Mouse (Mus musculus) stomach, postnatal 0 days (tissue): ENCODE measurements around the gene Vwf. TPM values are rescaled to one million over a fixed set of nuclear protein-coding genes. Genes with fewer than 3 reads are reported as not detected.
A peak's percentile ranks its signal among the peaks of the same experiment; 100 is the strongest.

Experiments used
- ATAC-seq: fragments of 200-750 bp; cut with Nextera tagmentation; 2 replicates; pipeline ENCODE4 v1.8.0; 2017; ENCODE audit not compliant: low FRiP score, low TSS enrichment
- DNase-seq: peaks from one replicate; pipeline ENCODE4 v3.0.0-alpha.2; 2016; ENCODE audit warnings: low spot score
- H3K27ac ChIP-seq: fragments of 300-500 bp; sonication (generic); replicated peaks from 2 replicates; pipeline ENCODE4 v1.5.1; 2014; ENCODE audit warnings: mild to moderate bottlenecking, control low read depth
- H3K27me3 ChIP-seq: fragments of 300-500 bp; sonication (generic); 2 replicates; pipeline ENCODE4 v1.6.1; 2014; ENCODE audit warnings: low read length; ENCODE audit not compliant: control insufficient read depth, insufficient read depth
- H3K36me3 ChIP-seq: fragments of 300-500 bp; sonication (generic); 2 replicates; pipeline ENCODE4 v1.6.1; 2014; ENCODE audit warnings: low read length, mixed read lengths; ENCODE audit not compliant: control insufficient read depth, insufficient read depth
- H3K4me1 ChIP-seq: fragments of 300-500 bp; sonication (generic); replicated peaks from 2 replicates; pipeline ENCODE4 v1.6.1; 2014; ENCODE audit warnings: antibody characterized with exemption; ENCODE audit not compliant: control insufficient read depth, insufficient read depth
- H3K4me2 ChIP-seq: fragments of 300-500 bp; sonication (generic); replicated peaks from 2 replicates; pipeline ENCODE4 v1.6.1; 2014; ENCODE audit warnings: low read depth, mild to moderate bottlenecking, control low read depth, moderate library complexity
- H3K4me3 ChIP-seq: fragments of 300-500 bp; sonication (generic); 2 replicates; pipeline ENCODE4 v1.5.1; 2014; ENCODE audit warnings: low read depth, low read length, control low read depth
- H3K9ac ChIP-seq: fragments of 300-500 bp; sonication (generic); 2 replicates; pipeline ENCODE4 v1.6.1; 2014; ENCODE audit warnings: mild to moderate bottlenecking, low read length, control low read depth, mixed read lengths
- H3K9me3 ChIP-seq: fragments of 300-500 bp; sonication (generic); 2 replicates; pipeline ENCODE4 v1.6.1; 2016; ENCODE audit warnings: low read length; ENCODE audit not compliant: control insufficient read depth
- CTCF ChIP-seq: IDR thresholded peaks from 2 replicates; pipeline ENCODE4 v1.5.1; 2016; ENCODE audit warnings: antibody characterized with exemption, low read depth, mild to moderate bottlenecking, moderate library complexity
- EP300 ChIP-seq: optimal IDR thresholded peaks from 2 replicates; pipeline ENCODE3; 2016; ENCODE audit warnings: antibody characterized with exemption
- WGBS: fragments of 180-500 bp; shearing (Covaris S2); extraction: QIAGEN DNeasy Blood & Tissue Kit; methylation state at CpG from one replicate; pipeline ENCODE4 v1.1.7; 2014; 5-methylcytosine and 5-hydroxymethylcytosine counted together
- polyA plus RNA-seq: library from polyadenylated mRNA; unstranded; fragments of >200 nt; fragmentation: Nextera tagmentation; extraction: Ambion mirVana; gene quantifications from 2 replicates; pipeline ENCODE4 v1.2.1, GENCODE M21; 2015

Vwf gene
- polyA plus RNA-seq, 1 experiment from 2014 or later: 7.8 TPM

DNA sequence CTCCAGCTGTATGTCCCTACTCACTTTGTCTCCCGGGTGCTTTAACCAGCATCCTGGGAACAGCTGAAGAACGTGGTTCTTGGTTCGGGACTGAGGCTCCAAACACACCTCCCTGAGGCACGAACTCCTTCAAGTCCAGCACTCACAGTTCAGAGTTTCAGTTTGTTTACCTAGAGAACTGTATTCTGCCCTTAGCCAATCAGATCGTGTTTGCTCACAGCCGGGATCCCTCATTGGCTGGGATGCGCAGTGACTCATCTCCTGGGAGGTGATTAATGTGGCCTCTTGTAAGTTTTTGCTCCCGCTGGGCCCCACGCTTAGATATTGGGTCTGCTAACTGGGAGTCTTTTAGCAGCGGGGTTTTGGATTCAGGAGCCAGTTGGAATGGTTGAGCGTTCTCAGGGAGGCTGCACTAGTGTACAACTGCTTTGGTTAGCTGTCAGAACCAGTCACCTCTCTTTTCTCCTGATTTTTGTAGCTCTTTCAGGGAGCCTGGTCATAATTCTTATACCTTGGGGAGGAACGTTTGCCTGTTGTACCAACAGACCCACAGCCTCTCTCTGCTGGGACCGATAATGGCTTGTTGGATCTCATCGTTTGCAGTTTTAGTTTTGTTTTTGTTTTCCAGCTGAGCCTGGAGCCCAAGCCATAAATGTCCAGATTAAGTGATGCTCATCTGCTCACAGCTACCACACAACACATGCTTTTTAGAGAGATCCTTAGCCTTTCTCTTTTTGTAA is 26.8 kb downstream of the Vwf start:
- Histone ChIP-seq H3K36me3 (no peaks in the 10 kb centered on the region), H3K9me3 (no peaks in the 10 kb centered on the region), H3K4me2 (peak overlapping the region; percentile 48), H3K4me3 (peak overlapping the region; percentile 19; the same call in 1 of the 2 replicates), H3K27me3 (no peaks in the 10 kb centered on the region), H3K27ac (peak overlapping the region; percentile 96), H3K9ac (peak overlapping the region; percentile 39; the same call in 1 of the 2 replicates), H3K4me1 (peaks cover 8% of the 10 kb centered on the region)
- ATAC-seq (peak; percentile 95), DNase-seq (peak; percentile 91)
- 3% methylated on average over 14 of the region's 14 CpGs for WGBS
- TF ChIP-seq CTCF (no peak), EP300 (no peak)

DNA sequence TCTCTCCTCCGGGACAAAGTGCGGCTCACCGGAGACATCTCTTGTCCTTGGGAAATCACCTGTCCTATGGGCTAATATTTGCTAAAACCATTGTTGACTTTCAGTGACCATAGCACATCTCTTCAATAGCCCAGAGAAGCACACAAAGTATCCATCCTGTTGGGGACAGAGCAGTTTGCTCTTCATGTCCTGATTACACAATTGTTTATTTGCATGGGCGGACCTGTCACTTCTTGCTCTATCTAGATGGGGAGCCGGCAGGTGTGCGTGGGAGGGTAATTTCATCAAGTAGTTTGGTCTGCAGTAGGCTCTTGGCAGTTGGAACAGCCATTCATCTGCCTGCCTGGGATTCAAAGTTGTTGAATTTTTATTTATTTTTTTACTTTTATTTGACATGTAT is 28.5 kb downstream of the Vwf start:
- WGBS: 68% methylated on average over 6 of the region's 6 CpGs

DNA sequence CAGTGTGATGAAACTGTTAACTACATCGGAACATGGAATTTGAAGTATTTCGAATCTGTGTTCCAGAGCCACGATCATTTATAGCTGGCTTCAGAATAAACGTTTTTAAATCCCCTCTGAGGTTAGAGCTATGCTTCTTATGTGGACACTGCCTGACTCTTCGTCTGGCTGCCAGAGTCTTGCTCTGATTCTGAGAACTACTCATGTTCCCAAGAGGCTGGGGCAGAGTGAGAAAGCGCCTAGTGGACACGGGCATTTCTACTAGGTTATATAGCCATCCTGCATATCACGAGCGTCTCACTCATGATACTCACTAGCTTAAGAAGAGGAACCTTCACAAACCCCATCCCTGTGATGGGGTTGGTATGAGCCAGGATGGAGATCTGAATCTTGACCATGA is 30.7 kb downstream of the Vwf start:
- ATAC-seq: no peak
- WGBS: 52% methylated on average over 9 of the region's 9 CpGs
- DNase-seq: no peak
- TF ChIP-seq EP300 (no peak), CTCF (peak; percentile 27; the same call in 1 of the 2 replicates)
- Histone ChIP-seq H3K4me1 (peaks cover 8% of the 10 kb centered on the region), H3K36me3 (no peaks in the 10 kb centered on the region), H3K4me2 (no peak overlapping the region), H3K27me3 (no peaks in the 10 kb centered on the region), H3K9me3 (no peaks in the 10 kb centered on the region), H3K27ac (peak overlapping the region; percentile 80), H3K9ac (no peak overlapping the region), H3K4me3 (no peak overlapping the region)

More for the DNA sequence above, 28.5 kb downstream of the Vwf start:
- Histone ChIP-seq H3K4me3 (no peak overlapping the region), H3K27me3 (no peaks in the 10 kb centered on the region), H3K4me2 (no peak overlapping the region), H3K36me3 (no peaks in the 10 kb centered on the region), H3K9ac (no peak overlapping the region), H3K9me3 (no peaks in the 10 kb centered on the region), H3K27ac (no peak overlapping the region), H3K4me1 (peaks cover 8% of the 10 kb centered on the region)
- ATAC-seq (no peak), DNase-seq (no peak)
- no peak for TF ChIP-seq EP300
- TF ChIP-seq CTCF: no peak

GRCm38 (mm10) chr6:125577882-125578646 is 31.5 kb downstream of the Vwf start:
- H3K9me3 ChIP-seq: no peaks in the 10 kb centered on the region
- no peaks in the 10 kb centered on the region for H3K36me3 ChIP-seq
- H3K27ac ChIP-seq: peak overlapping the region; percentile 80
- ATAC-seq (peak; percentile 15; the same call in 1 of the 2 replicates), DNase-seq (no peak)
- TF ChIP-seq EP300: no peak
- TF ChIP-seq CTCF: no peak
- no peak overlapping the region for H3K9ac ChIP-seq
- H3K4me3 ChIP-seq: no peak overlapping the region
- no peaks in the 10 kb centered on the region for H3K27me3 ChIP-seq
- peaks cover 3% of the 10 kb centered on the region for H3K4me1 ChIP-seq
- WGBS: 42% methylated on average over 11 of the region's 11 CpGs
- H3K4me2 ChIP-seq: no peak overlapping the region

- WGBS: 60% methylated on average over 7 of the region's 7 CpGs
- no peak for DNase-seq
- H3K4me2 ChIP-seq: no peak overlapping the region
- TF ChIP-seq EP300: no peak
- TF ChIP-seq CTCF: no peak
- H3K9ac ChIP-seq: no peak overlapping the region
- H3K27ac ChIP-seq: peak overlapping the region; percentile 80; the same call in 1 of the 2 replicates
- no peaks in the 10 kb centered on the region for H3K36me3 ChIP-seq
- H3K27me3 ChIP-seq: no peaks in the 10 kb centered on the region
- H3K4me1 ChIP-seq: no peaks in the 10 kb centered on the region; the same call in 1 of the 2 replicates
- no peaks in the 10 kb centered on the region for H3K9me3 ChIP-seq
- ATAC-seq: 0 out of 2 replicates have a peak, but pooled peaks have one; percentile 2
- no peak overlapping the region for H3K4me3 ChIP-seq
Observed at GRCm38 (mm10) chr6:125578647-125579011, 32.1 kb downstream of the Vwf start.
